Mouse (Mus musculus) G1E (cell line): ENCODE results near the gene Hyal2.

Experiments used
- CTCF ChIP-seq: IDR thresholded peaks from 2 replicates; pipeline ENCODE4 v1.5.1; 2012; ENCODE audit warnings: low read depth, low read length, inconsistent platforms, mixed read lengths
- GATA1 ChIP-seq: IDR thresholded peaks from 2 replicates; pipeline ENCODE4 v1.6.1; 2012; ENCODE audit warnings: borderline replicate concordance, low read length, inconsistent platforms, mixed read lengths
- GATA2 ChIP-seq: IDR thresholded peaks from 2 replicates; pipeline ENCODE4 v1.6.1; 2012; ENCODE audit warnings: low read depth, low read length, inconsistent platforms, borderline replicate concordance
- POLR2AphosphoS5 ChIP-seq: IDR thresholded peaks from 2 replicates; pipeline ENCODE4 v1.6.1; 2012; ENCODE audit warnings: low read depth, low read length, inconsistent platforms; ENCODE audit not compliant: insufficient replicate concordance

GRCm38 (mm10) chr9:107576357-107577107, 8.8 kb downstream of the Hyal2 start, which contains the start of gene Hyal1:
- no peak for TF ChIP-seq CTCF
- no peak for TF ChIP-seq GATA1
- no peak for TF ChIP-seq POLR2AphosphoS5
- no peak for TF ChIP-seq GATA2
